ENCODE assay signal across 10 mouse cellular contexts in the genomic region with DNA sequence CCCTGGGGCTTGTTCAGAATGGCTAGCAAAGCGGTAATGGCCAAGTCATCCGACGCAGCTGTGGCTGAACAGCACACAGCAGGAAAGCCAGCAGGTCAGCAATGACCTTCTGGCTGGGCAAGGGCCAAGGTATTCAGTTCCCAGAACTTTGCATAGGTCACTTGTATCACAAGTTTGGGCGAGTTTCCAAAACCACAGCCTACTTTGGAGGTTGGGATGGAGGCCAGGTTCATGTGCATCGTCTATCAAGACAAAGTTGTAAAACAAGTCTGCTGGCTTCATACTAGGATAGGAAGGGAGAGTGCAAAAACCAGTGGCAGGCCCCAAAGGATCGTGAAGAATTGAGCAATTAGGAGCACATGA.
DNase-seq lines count a peak whose midpoint lies in the region; ATAC-seq lines count a peak whose summit lies in the region.
"Had no signal": no experiment of that assay in that cellular context is flagged by ENCODE, and none has a peak within 500 bp of the region (broad histone marks: within the 10 kb centered on the region; RNA-seq: fewer than 3 reads in every experiment).

No protein-coding gene starts in this region.

- no peaks in the 10 kb centered on the region for H3K4me1 ChIP-seq in hindbrain, embryonic 14.5 days (replicated peaks; ENCODE audit: control insufficient read depth, insufficient read depth, low read length)
- peaks cover 6% of the 10 kb centered on the region for H3K4me1 ChIP-seq in hindbrain, embryonic 13.5 days (replicated peaks)
- 0 out of 2 replicates have a peak, but pooled peaks cover 5% of the 10 kb centered on the region for H3K4me1 ChIP-seq in forebrain, embryonic 12.5 days
- H3K4me1 ChIP-seq: stomach, embryonic 15.5 days had no signal

- no peaks in the 10 kb centered on the region for H3K9me3 ChIP-seq in hindbrain, embryonic 14.5 days (ENCODE audit: control insufficient read depth, low read length)
- H3K9me3 ChIP-seq in hindbrain, embryonic 13.5 days = no peaks in the 10 kb centered on the region
- H3K9me3 ChIP-seq in forebrain, embryonic 12.5 days = no peaks in the 10 kb centered on the region
- H3K9me3 ChIP-seq: stomach, embryonic 15.5 days had no signal

- no peaks in the 10 kb centered on the region for H3K27me3 ChIP-seq in hindbrain, embryonic 14.5 days (ENCODE audit: control insufficient read depth, insufficient read depth, low read length)
- no peaks in the 10 kb centered on the region for H3K27me3 ChIP-seq in hindbrain, embryonic 13.5 days
- H3K27me3 ChIP-seq in forebrain, embryonic 12.5 days = no peaks in the 10 kb centered on the region
- H3K27me3 ChIP-seq: stomach, embryonic 15.5 days had no signal

- no peak for ATAC-seq in hindbrain, embryonic 14.5 days (ENCODE audit: low FRiP score)
- ATAC-seq in hindbrain, embryonic 13.5 days (ENCODE audit: low FRiP score) = no peak
- ATAC-seq in forebrain, embryonic 12.5 days (ENCODE audit: low FRiP score) = no peak

- H3K27ac ChIP-seq in hindbrain, embryonic 14.5 days = no peak overlapping the region
- no peak overlapping the region for H3K27ac ChIP-seq in hindbrain, embryonic 13.5 days
- no peak overlapping the region for H3K27ac ChIP-seq in forebrain, embryonic 12.5 days
- H3K27ac ChIP-seq: stomach, embryonic 15.5 days had no signal

- no peak overlapping the region for H3K4me2 ChIP-seq in hindbrain, embryonic 14.5 days (replicated peaks)
- no peak overlapping the region for H3K4me2 ChIP-seq in hindbrain, embryonic 13.5 days
- no peak overlapping the region for H3K4me2 ChIP-seq in forebrain, embryonic 12.5 days
- H3K4me2 ChIP-seq: midbrain, embryonic 11.5 days; stomach, embryonic 15.5 days had no signal

- H3K4me3 ChIP-seq in hindbrain, embryonic 14.5 days (replicated peaks; ENCODE audit: low read length) = no peak overlapping the region
- H3K4me3 ChIP-seq in hindbrain, embryonic 13.5 days = no peak overlapping the region
- no peak overlapping the region for H3K4me3 ChIP-seq in forebrain, embryonic 12.5 days (replicated peaks)
- H3K4me3 ChIP-seq: stomach, embryonic 15.5 days had no signal

- WGBS in hindbrain, embryonic 14.5 days = 56% methylated on average over 6 of the region's 6 CpGs
- WGBS in hindbrain, embryonic 13.5 days = 63% methylated on average over 6 of the region's 6 CpGs
- WGBS in forebrain, embryonic 12.5 days = 75% methylated on average over 6 of the region's 6 CpGs

- intact Hi-C loops in heart, postnatal 25 days (cut with DNase I) = loop anchor here (5.0 kb wide), 1 partner anchor 46 kb away; no protein-coding TSS in a partner anchor
- intact Hi-C loops in left cerebral cortex, postnatal 25 days (cut with DNase I) = no loop called here

- no peaks in the 10 kb centered on the region for H3K36me3 ChIP-seq in hindbrain, embryonic 14.5 days (replicated peaks; ENCODE audit: control insufficient read depth, insufficient read depth)
- no peaks in the 10 kb centered on the region for H3K36me3 ChIP-seq in hindbrain, embryonic 13.5 days
- H3K36me3 ChIP-seq in forebrain, embryonic 12.5 days (replicated peaks) = no peaks in the 10 kb centered on the region
- H3K36me3 ChIP-seq: stomach, embryonic 15.5 days had no signal

- DNase-seq in hindbrain, embryonic 14.5 days (ENCODE audit: low spot score) = peak; percentile 25
- peak; percentile 76 for DNase-seq in adrenal gland, postnatal 14 days
- DNase-seq in heart, postnatal 25 days (ENCODE audit: low spot score) = peak; percentile 65
- peak; percentile 19 for DNase-seq in lung, postnatal 14 days
- DNase-seq in left cerebral cortex, postnatal 25 days (ENCODE audit: low spot score in 2 of 2) = no peak
- DNase-seq in c-Kit-positive CD71-positive TER-119-positive erythroid progenitor cells, embryonic 14.5 days (ENCODE audit: low spot score) = no peak

- H3K9ac ChIP-seq in hindbrain, embryonic 14.5 days = no peak overlapping the region
- H3K9ac ChIP-seq in hindbrain, embryonic 13.5 days = no peak overlapping the region
- no peak overlapping the region for H3K9ac ChIP-seq in forebrain, embryonic 12.5 days
- H3K9ac ChIP-seq: stomach, embryonic 15.5 days had no signal

Comparison
In these comparisons a context has a peak if more than half of its experiments do, and no peak if none do; other contexts are left out.
1. DNase-seq: peak in hindbrain, embryonic 14.5 days (single experiment), adrenal gland, postnatal 14 days (single experiment), heart, postnatal 25 days (single experiment) and lung, postnatal 14 days (single experiment); none in left cerebral cortex, postnatal 25 days (0 of 2) and c-Kit-positive CD71-positive TER-119-positive erythroid progenitor cells, embryonic 14.5 days (single experiment).